In genomic region chr6:72600216-72600615, GRCm38 (mm10) we compare ENCODE assay signal across 15 mouse cellular contexts.
"Had no signal": no experiment of that assay in that cellular context is flagged by ENCODE, and none has a peak within 500 bp of the region (broad histone marks: within the 10 kb centered on the region; RNA-seq: fewer than 3 reads in every experiment).

No protein-coding gene starts in this region.

- H3K9me3 ChIP-seq: limb, embryonic 13.5 days; liver, embryonic 12.5 days; midbrain, embryonic 10.5 days; neural tube, embryonic 15.5 days had no signal

- H3K9ac ChIP-seq: limb, embryonic 13.5 days; liver, embryonic 12.5 days; lung, embryonic 14.5 days; neural tube, embryonic 15.5 days had no signal

- H3K4me3 ChIP-seq: limb, embryonic 13.5 days; liver, embryonic 12.5 days; midbrain, embryonic 10.5 days; neural tube, embryonic 15.5 days had no signal

- H3K27me3 ChIP-seq: limb, embryonic 13.5 days; liver, embryonic 12.5 days; neural tube, embryonic 15.5 days had no signal

- DNase-seq: kidney, adult 8-10 months; left cerebral cortex, postnatal 4 days; lung, embryonic 14.5 days; lung, postnatal 10 days; lung, postnatal 4 days; midbrain, embryonic 14.5 days; right cerebral cortex, adult 18-20 months; right cerebral cortex, postnatal 25 days; thymus, adult 2 months; thymus, postnatal 25 days had no signal

- H3K4me2 ChIP-seq: limb, embryonic 13.5 days; liver, embryonic 12.5 days; neural tube, embryonic 15.5 days had no signal

- ATAC-seq: liver, embryonic 12.5 days had no signal

- H3K27ac ChIP-seq: kidney, postnatal 0 days; limb, embryonic 13.5 days; liver, embryonic 12.5 days; midbrain, embryonic 10.5 days; neural tube, embryonic 15.5 days had no signal

- H3K36me3 ChIP-seq: neural tube, embryonic 15.5 days had no signal
